Mouse (Mus musculus): ENCODE measurements at regions not wholly inside any gene's neighbourhood (a gene's known extent, or its start where the extent isn't known, plus 50 kb on each side); places are given as distances from the start of the nearest gene placed in this dataset.

DNA sequence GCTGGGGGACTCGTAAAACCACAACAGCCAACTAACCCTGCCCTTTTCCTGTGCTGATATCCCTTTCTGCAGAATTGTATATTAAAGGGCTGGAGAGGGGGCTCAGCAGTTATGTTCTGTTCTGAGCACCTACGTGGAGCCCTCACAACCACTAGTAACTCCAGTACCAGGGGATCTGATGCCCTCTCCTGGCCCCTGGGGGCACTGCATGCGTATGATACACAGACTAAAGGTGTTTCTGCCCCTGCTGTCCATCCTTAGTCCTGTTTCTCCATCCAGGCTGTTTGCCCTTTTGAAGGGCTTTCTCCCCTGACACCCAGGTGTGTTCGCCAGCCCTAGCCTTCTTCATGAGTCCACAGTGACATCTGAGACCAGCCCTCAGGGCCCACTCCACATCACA, 109.9 kb upstream of the Slc22a12 start:
- TF ChIP-seq CTCF (IDR thresholded peaks at IDR 0.05; ENCODE audit: low read depth) (peak; percentile 56), EP300 (IDR thresholded peaks at IDR 0.05; ENCODE audit: low read depth) (no peak)

Data from liver, postnatal 0 days (tissue).